Mouse (Mus musculus): ENCODE data around the gene Afg1l. TPM values are rescaled to one million over a fixed set of nuclear protein-coding genes. Genes with fewer than 3 reads are reported as not detected.

The Afg1l gene
- polyA plus RNA-seq, 1 experiment: 5.0 TPM

- WGBS: 82% methylated on average over 6 of the region's 6 CpGs
- Histone ChIP-seq H3K27ac (ENCODE audit: control insufficient read depth, insufficient read depth, low read depth, low read length, poor library complexity) (no peak overlapping the region), H3K4me3 (replicated peaks; ENCODE audit: control insufficient read depth, low read depth, low read length) (no peak overlapping the region), H3K4me1 (ENCODE audit: control insufficient read depth, insufficient read depth, low read length) (no peaks in the 10 kb centered on the region)
- TF ChIP-seq CTCF (IDR thresholded peaks at IDR 0.05; ENCODE audit: control insufficient read depth, insufficient read depth, low read length) (no peak), POLR2A (IDR thresholded peaks at IDR 0.05; ENCODE audit: borderline replicate concordance, control insufficient read depth, low read depth, low read length) (no peak)
Observed at GRCm38 (mm10) chr10:42383708-42384107, 94.7 kb downstream of the Afg1l start.

DNA sequence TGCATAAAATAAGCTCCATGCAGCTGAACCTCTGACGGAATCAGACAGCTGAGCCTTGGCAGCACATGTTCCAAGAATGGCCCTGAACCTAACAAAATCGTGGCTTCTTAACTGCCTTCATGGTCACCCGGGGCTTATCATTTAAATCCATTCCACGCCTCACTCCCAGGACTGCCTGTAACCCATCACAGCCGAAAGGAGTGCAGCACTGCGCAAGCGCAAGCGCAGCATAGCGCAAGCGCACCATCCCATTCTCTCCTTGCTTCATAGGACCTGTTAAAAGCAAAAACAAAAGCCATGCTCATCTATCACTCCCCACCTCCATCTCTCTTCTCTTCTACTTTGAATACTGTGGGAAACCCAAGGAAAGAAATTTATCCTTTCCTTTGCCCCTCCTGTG lies 114.1 kb downstream of the Afg1l start:
- Histone ChIP-seq H3K27ac (ENCODE audit: control insufficient read depth, insufficient read depth, low read depth, low read length, poor library complexity) (no peak overlapping the region), H3K4me1 (ENCODE audit: control insufficient read depth, insufficient read depth, low read length) (no peaks in the 10 kb centered on the region; the same call in 1 of the 2 replicates), H3K4me3 (replicated peaks; ENCODE audit: control insufficient read depth, low read depth, low read length) (no peak overlapping the region)
- TF ChIP-seq CTCF (IDR thresholded peaks at IDR 0.05; ENCODE audit: control insufficient read depth, insufficient read depth, low read length) (no peak), POLR2A (IDR thresholded peaks at IDR 0.05; ENCODE audit: borderline replicate concordance, control insufficient read depth, low read depth, low read length) (no peak)
- 82% methylated on average over 10 of the region's 10 CpGs for WGBS

GRCm38 (mm10) chr10:42355980-42356379 lies 122.4 kb downstream of the Afg1l start:
- WGBS: 75% methylated on average over 3 of the region's 3 CpGs
- peak; percentile 57 for TF ChIP-seq CTCF (IDR thresholded peaks at IDR 0.05; ENCODE audit: control insufficient read depth, insufficient read depth, low read length)
- TF ChIP-seq POLR2A (IDR thresholded peaks at IDR 0.05; ENCODE audit: borderline replicate concordance, control insufficient read depth, low read depth, low read length): no peak
- no peak overlapping the region for H3K27ac ChIP-seq (ENCODE audit: control insufficient read depth, insufficient read depth, low read depth, low read length, poor library complexity)
- no peaks in the 10 kb centered on the region for H3K4me1 ChIP-seq (ENCODE audit: control insufficient read depth, insufficient read depth, low read length)
- H3K4me3 ChIP-seq (replicated peaks; ENCODE audit: control insufficient read depth, low read depth, low read length): no peak overlapping the region

- 86% methylated on average over 5 of the region's 5 CpGs for WGBS
- Histone ChIP-seq H3K27ac (ENCODE audit: control insufficient read depth, insufficient read depth, low read depth, low read length, poor library complexity) (no peak overlapping the region), H3K4me1 (ENCODE audit: control insufficient read depth, insufficient read depth, low read length) (no peaks in the 10 kb centered on the region), H3K4me3 (replicated peaks; ENCODE audit: control insufficient read depth, low read depth, low read length) (no peak overlapping the region)
- no peak for TF ChIP-seq CTCF (IDR thresholded peaks at IDR 0.05; ENCODE audit: control insufficient read depth, insufficient read depth, low read length)
- TF ChIP-seq POLR2A (IDR thresholded peaks at IDR 0.05; ENCODE audit: borderline replicate concordance, control insufficient read depth, low read depth, low read length): no peak
Observed at GRCm38 (mm10) chr10:42347986-42348385, 130.4 kb downstream of the Afg1l start.

GRCm38 (mm10) chr10:42347127-42347526 lies 131.2 kb downstream of the Afg1l start:
- H3K4me1 ChIP-seq (ENCODE audit: control insufficient read depth, insufficient read depth, low read length): no peaks in the 10 kb centered on the region
- TF ChIP-seq POLR2A (IDR thresholded peaks at IDR 0.05; ENCODE audit: borderline replicate concordance, control insufficient read depth, low read depth, low read length) (no peak), CTCF (IDR thresholded peaks at IDR 0.05; ENCODE audit: control insufficient read depth, insufficient read depth, low read length) (no peak)
- 73% methylated on average over 5 of the region's 5 CpGs for WGBS
- no peak overlapping the region for H3K27ac ChIP-seq (ENCODE audit: control insufficient read depth, insufficient read depth, low read depth, low read length, poor library complexity)
- H3K4me3 ChIP-seq (replicated peaks; ENCODE audit: control insufficient read depth, low read depth, low read length): no peak overlapping the region

- WGBS: 84% methylated on average over 12 of the region's 12 CpGs
- TF ChIP-seq POLR2A (IDR thresholded peaks at IDR 0.05; ENCODE audit: borderline replicate concordance, control insufficient read depth, low read depth, low read length): no peak
- TF ChIP-seq CTCF (IDR thresholded peaks at IDR 0.05; ENCODE audit: control insufficient read depth, insufficient read depth, low read length): no peak
- no peak overlapping the region for H3K4me3 ChIP-seq (replicated peaks; ENCODE audit: control insufficient read depth, low read depth, low read length)
- no peaks in the 10 kb centered on the region for H3K4me1 ChIP-seq (ENCODE audit: control insufficient read depth, insufficient read depth, low read length)
- H3K27ac ChIP-seq (ENCODE audit: control insufficient read depth, insufficient read depth, low read depth, low read length, poor library complexity): no peak overlapping the region
Observed at GRCm38 (mm10) chr10:42346179-42346877, 132.0 kb downstream of the Afg1l start.

DNA sequence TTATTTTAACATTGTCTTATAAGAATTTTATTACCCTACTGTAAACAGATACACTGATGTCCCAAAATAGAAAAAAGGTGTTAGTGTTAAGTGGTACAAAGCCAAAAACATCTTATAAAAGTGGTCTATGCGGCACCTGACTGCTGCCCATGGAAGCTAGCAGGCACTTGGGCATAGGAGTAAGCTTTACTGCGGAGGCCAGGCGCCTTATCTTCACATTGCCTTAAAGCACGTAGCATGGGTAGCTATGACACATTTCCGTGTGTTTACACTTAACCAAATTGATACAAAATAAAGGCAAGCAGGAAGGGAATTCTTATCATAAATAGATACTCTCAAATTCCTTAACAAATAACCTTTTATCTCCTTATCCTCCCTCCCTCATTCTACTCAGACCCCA lies 135.7 kb downstream of the Afg1l start:
- Histone ChIP-seq H3K4me1 (ENCODE audit: control insufficient read depth, insufficient read depth, low read length) (no peaks in the 10 kb centered on the region), H3K27ac (ENCODE audit: control insufficient read depth, insufficient read depth, low read depth, low read length, poor library complexity) (no peak overlapping the region), H3K4me3 (replicated peaks; ENCODE audit: control insufficient read depth, low read depth, low read length) (no peak overlapping the region)
- WGBS: 88% methylated on average over 5 of the region's 5 CpGs
- TF ChIP-seq CTCF (IDR thresholded peaks at IDR 0.05; ENCODE audit: control insufficient read depth, insufficient read depth, low read length): no peak

GRCm38 (mm10) chr10:42341815-42342457 lies 136.4 kb downstream of the Afg1l start:
- no peak overlapping the region for H3K27ac ChIP-seq (ENCODE audit: control insufficient read depth, insufficient read depth, low read depth, low read length, poor library complexity)
- TF ChIP-seq CTCF (IDR thresholded peaks at IDR 0.05; ENCODE audit: control insufficient read depth, insufficient read depth, low read length) (no peak), POLR2A (IDR thresholded peaks at IDR 0.05; ENCODE audit: borderline replicate concordance, control insufficient read depth, low read depth, low read length) (no peak)
- WGBS: 86% methylated on average over 11 of the region's 11 CpGs
- no peak overlapping the region for H3K4me3 ChIP-seq (replicated peaks; ENCODE audit: control insufficient read depth, low read depth, low read length)
- no peaks in the 10 kb centered on the region for H3K4me1 ChIP-seq (ENCODE audit: control insufficient read depth, insufficient read depth, low read length)
